Mouse (Mus musculus): ENCODE results near the gene Lpcat2.

The Lpcat2 gene

GRCm38 (mm10) chr8:92908448-92908847, 53.3 kb downstream of the Lpcat2 start:
- DNase-seq (ENCODE audit: low read depth, low spot score) = no peak

GRCm38 (mm10) chr8:92911477-92911876, 56.3 kb downstream of the Lpcat2 start:
- DNase-seq (ENCODE audit: low read depth, low spot score) = no peak

GRCm38 (mm10) chr8:92913396-92913795, 58.3 kb downstream of the Lpcat2 start:
- no peak for DNase-seq (ENCODE audit: low read depth, low spot score)

- no peak for DNase-seq (ENCODE audit: low read depth, low spot score)
Measured at GRCm38 (mm10) chr8:92916082-92916481, 60.9 kb downstream of the Lpcat2 start.

- no peak for DNase-seq (ENCODE audit: low read depth, low spot score)
Measured at GRCm38 (mm10) chr8:92921768-92922167, 66.6 kb downstream of the Lpcat2 start.

GRCm38 (mm10) chr8:92928986-92929385, 73.8 kb downstream of the Lpcat2 start:
- DNase-seq (ENCODE audit: low read depth, low spot score) = no peak

GRCm38 (mm10) chr8:92938056-92938455, 82.9 kb downstream of the Lpcat2 start:
- no peak for DNase-seq (ENCODE audit: low read depth, low spot score)

- DNase-seq (ENCODE audit: low read depth, low spot score) = no peak
Measured at GRCm38 (mm10) chr8:92949071-92949470, 93.9 kb downstream of the Lpcat2 start.

GRCm38 (mm10) chr8:92950639-92951371, 95.7 kb downstream of the Lpcat2 start:
- DNase-seq (ENCODE audit: low read depth, low spot score) = no peak

GRCm38 (mm10) chr8:92954044-92954443, 98.9 kb downstream of the Lpcat2 start:
- DNase-seq (ENCODE audit: low read depth, low spot score) = no peak

- DNase-seq (ENCODE audit: low read depth, low spot score) = no peak
Measured at GRCm38 (mm10) chr8:92959779-92960178, 104.6 kb downstream of the Lpcat2 start, which contains the start of gene Slc6a2. Gene Slc6a2 (plus strand): TSS chr8:92960079.

GRCm38 (mm10) chr8:92960451-92960911, 105.3 kb downstream of the Lpcat2 start:
- DNase-seq (ENCODE audit: low read depth, low spot score) = peak; percentile 24

GRCm38 (mm10) chr8:92961088-92961487, 105.9 kb downstream of the Lpcat2 start:
- peak; percentile 54 for DNase-seq (ENCODE audit: low read depth, low spot score)

GRCm38 (mm10) chr8:92964556-92964955, 109.4 kb downstream of the Lpcat2 start:
- DNase-seq (ENCODE audit: low read depth, low spot score) = no peak
